Mouse (Mus musculus) spleen, postnatal 36 days (tissue): ENCODE data around the gene Prkaa2.
"Not testable (repeated sequence)": the region's sequence is repeated elsewhere in the genome, so short reads cannot be mapped to it uniquely, and the experiment has no call there.

Source experiments
- DNase-seq, 2 experiments: peaks; one replicate each; pipeline ENCODE4 v3.0.0; 2022; ENCODE audit warnings: low spot score in 2 of 2, mixed read lengths in 1 of 2

Gene Prkaa2

DNA sequence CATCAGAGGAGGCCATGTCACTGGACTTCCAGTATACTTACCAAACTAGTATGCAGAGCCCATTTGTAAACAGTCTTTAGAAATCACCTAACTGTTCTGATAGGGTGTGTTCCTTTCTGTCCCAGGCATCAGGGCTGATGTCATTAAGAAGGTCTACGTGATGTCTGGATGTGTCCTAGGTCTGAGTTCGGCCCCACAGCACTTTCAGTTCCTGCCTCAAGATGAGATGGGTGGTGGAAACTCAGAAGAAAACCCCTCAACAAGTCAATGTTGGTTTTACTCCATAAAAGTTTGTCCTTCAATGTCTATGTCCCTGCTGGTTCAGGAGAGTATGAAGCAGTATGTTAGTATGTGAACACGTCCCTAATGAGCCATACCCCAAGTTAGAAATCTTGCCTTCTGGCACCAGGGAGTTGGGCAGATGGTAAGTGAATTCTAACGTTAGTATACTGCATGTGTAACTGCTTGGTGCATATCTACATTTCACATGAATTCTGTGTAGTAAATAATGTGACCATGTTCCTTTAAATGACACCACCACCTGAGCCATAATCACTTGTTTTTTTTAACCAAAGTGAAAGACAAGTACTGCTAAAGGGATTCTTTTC, 93.6 kb downstream of the Prkaa2 start:
- no peak for DNase-seq

GRCm38 (mm10) chr4:105015496-105015895, 94.2 kb downstream of the Prkaa2 start:
- no peak for DNase-seq

DNA sequence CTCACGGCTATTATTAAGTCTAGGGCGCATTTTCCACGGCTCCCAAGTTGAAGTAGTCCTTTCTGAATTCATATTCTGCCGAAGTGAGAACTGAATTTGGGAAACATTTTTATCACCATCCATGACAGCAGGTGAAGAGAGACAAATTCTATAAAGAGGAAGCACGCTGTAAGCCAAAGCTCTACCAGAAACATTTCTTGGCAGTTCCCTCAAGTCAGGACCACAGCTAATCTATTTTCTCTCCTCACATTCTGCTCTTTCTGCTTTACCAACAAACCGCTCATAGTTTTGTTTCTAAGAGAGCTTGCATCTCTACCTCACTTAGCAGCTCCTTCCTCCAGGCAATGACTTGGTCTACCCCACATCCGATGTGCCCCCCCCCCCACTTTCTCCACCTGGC, 96.0 kb downstream of the Prkaa2 start:
- no peak for DNase-seq

DNA sequence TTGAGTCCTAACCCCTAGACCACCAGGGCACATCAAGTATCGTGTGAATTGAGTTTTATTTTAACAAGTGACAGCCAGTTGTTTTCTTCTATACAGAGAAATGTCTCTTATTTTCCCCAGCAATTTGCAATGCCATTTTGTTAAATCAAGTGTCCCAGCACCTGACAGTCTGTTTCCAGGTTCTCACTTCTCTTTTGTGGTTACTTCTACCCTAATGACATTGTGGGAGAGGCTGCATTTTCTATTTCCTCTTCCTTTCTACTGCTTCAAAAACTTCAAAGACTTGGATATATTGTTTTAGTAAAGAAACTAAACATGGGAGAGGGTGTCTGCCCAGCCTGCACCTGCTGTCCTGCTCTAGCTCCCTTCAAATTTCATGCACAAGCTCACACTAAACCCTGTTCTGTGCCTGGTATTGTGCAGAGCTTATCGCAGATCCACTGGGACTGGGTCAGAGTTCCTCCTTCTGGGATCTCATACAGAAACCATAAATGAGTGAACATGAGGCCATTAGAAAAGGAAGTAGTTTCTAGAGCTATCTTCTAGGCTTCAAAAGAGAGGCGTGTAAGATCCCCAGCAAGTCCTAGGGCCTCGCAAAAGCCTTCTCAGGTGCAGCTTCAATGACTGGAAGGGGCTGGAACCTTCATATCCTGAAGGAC, 102.2 kb downstream of the Prkaa2 start:
- no peak for DNase-seq

DNA sequence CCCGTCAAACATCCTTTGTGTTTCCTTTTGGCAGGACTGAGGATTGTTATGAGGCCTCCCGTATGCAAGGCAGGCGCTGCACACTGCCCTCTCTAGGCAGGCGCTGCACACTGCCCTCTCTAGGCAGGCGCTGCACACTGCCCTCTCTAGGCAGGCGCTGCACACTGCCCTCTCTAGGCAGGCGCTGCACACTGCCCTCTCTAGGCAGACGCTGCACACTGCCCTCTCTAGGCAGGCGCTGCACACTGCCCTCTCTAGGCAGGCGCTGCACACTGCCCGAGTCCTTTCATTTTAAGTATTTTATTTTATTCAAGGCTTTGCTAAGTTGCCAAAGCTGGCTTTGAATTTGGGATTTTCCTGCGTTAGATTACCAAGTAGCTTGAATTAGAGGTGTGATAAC, 105.0 kb downstream of the Prkaa2 start:
- not testable (repeated sequence) for DNase-seq

GRCm38 (mm10) chr4:105004135-105004534, 105.6 kb downstream of the Prkaa2 start:
- DNase-seq, result no peak

DNA sequence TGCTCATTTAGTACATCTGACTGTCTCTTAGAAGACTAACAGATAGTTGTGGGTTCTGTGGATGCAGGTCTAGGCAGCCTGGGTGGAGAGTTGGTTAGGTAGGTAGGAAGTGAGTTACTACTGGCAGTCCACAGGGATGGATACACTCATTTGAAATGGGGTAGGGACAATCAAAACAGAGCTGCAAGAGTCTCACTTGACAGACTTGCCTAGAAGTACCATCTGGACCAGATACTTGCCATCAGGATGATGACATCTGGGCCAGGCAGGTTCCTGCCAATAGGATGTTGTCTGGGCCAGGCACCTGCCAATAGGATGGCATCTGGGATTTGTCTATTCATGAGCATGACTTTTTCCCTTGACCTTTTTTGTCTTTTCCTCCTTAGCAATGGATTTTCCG, 108.0 kb downstream of the Prkaa2 start:
- DNase-seq, result no peak

DNA sequence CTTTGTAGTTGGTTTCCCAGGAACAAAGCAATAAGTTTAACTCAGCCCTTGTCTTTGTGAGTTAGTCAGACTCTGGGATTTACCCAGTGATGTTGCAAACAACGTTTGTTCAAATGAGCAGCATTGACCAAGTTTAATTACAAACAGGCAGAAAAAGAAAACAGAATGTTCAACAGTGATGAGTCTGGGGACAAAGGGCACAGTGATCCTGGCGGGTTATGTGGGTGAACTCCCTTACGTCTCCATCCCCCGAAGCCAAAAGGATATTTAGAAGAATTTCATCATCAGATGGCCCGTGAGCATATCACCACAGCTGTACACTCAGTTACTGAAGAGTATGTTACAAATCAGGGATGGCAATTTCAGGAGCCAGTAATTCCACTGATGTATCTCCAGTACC, 110.0 kb downstream of the Prkaa2 start:
- no peak for DNase-seq

- no peak for DNase-seq
These were observed 116.4 kb downstream of the Prkaa2 start for GRCm38 (mm10) chr4:104993140-104993874.

GRCm38 (mm10) chr4:104992271-104992670, 117.4 kb downstream of the Prkaa2 start:
- DNase-seq, result no peak

DNA sequence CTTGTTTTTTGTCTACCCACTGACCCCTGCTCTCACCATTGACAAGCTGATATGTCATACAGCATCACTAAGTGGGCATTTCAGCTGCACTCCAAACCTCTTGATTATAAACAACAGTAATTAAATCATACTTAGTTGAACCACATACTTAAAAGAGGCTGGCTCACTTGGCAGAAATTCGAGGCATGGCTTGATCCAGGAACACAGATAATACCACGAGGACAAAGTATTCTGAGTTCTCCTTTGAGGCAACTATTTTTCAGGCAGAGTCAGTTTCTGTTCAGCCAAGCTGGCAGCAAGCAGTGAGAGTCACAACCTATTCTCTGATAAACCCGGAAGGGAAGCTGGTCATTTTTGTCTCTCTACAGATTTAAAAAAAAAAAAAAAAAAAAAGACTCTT, 119.0 kb downstream of the Prkaa2 start:
- DNase-seq, result no peak

DNA sequence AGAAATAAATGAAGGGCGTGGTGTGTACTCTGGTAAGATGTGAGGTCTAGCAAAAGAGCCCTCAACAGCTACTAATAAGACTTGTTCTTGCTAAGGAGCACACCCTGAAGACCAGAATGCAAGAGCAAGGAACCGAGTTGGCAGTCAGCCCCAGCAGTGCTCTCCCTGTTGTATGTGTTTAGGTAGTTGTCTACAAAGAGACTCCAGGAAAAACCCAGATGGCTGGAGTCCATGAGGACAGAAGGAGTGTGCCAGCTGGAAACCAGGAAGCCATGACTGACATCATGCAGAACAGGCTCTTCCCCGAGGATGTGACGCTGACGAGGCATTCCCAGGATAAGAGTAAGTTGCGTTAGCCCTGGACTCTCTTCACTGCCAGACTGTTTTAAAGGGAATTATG, 119.7 kb downstream of the Prkaa2 start:
- no peak for DNase-seq

GRCm38 (mm10) chr4:104988709-104989108, 121.0 kb downstream of the Prkaa2 start:
- no peak for DNase-seq

- DNase-seq, result no peak
These were observed 121.6 kb downstream of the Prkaa2 start for GRCm38 (mm10) chr4:104988102-104988501.

- DNase-seq, result no peak
These were observed 122.1 kb downstream of the Prkaa2 start for GRCm38 (mm10) chr4:104987631-104988030.

- DNase-seq, result no peak
These were observed 123.6 kb downstream of the Prkaa2 start for GRCm38 (mm10) chr4:104985960-104986632.
